8 mouse cellular contexts compared by ENCODE assay signal in genomic region chr5:3893459-3894293, GRCm38 (mm10). TPM values are rescaled to one million over a fixed set of nuclear protein-coding genes. Genes with fewer than 3 reads are reported as not detected.
A peak's percentile ranks its signal among the peaks of the same experiment; 100 is the strongest.
DNase-seq lines count a peak whose midpoint lies in the region; ATAC-seq and TF ChIP-seq lines count a peak whose summit lies in the region.
"Not testable (repeated sequence)": the region's sequence is repeated elsewhere in the genome, so short reads cannot be mapped to it uniquely, and the experiment has no call there.

Mterf1a (minus strand) TSS chr5:3893933.

- not testable (repeated sequence) for H3K9me3 ChIP-seq in embryonic facial prominence, embryonic 15.5 days (replicated peaks); limb, embryonic 11.5 days (ENCODE audit: control insufficient read depth, low read length)
- H3K9me3 ChIP-seq in midbrain, embryonic 10.5 days (replicated peaks): peaks cover 11% of the 10 kb centered on the region

- ATAC-seq in embryonic facial prominence, embryonic 15.5 days (ENCODE audit: insufficient number of reproducible peaks, low FRiP score, low TSS enrichment, low read depth): peak; percentile 96
- peak; percentile 95 for ATAC-seq in limb, embryonic 11.5 days (ENCODE audit: insufficient number of reproducible peaks, low FRiP score, low TSS enrichment, low read depth)

- not testable (repeated sequence) for TF ChIP-seq CTCF in bone marrow, adult 2 months (IDR thresholded peaks at IDR 0.05; ENCODE audit: control insufficient read depth, insufficient read depth, low read length); small intestine, adult 2 months (IDR thresholded peaks at IDR 0.05; ENCODE audit: extremely low read depth, insufficient read length, insufficient replicate concordance, low read depth, low read length)

- DNase-seq in A20 (ENCODE audit: low read depth, low spot score): peak; percentile 53
- DNase-seq in heart, adult 9 months (ENCODE audit: low spot score in 2 of 2): peak; percentile 8 to 39
- DNase-seq in kidney, adult 18-20 months: peak; percentile 52
- DNase-seq in limb, embryonic 11.5 days (ENCODE audit: low spot score); midbrain, embryonic 10.5 days (ENCODE audit: low spot score): not testable (repeated sequence)

- peak within 1 kb of the TSS; percentile 22; the same call in 1 of the 2 replicates for H3K9ac ChIP-seq in embryonic facial prominence, embryonic 15.5 days
- peak within 1 kb of the TSS; percentile 13; the same call in 1 of the 2 replicates for H3K9ac ChIP-seq in limb, embryonic 11.5 days (ENCODE audit: low read length)

- WGBS in bone marrow, adult 2 months: 6% methylated on average over 11 of the region's 47 CpGs
- WGBS in embryonic facial prominence, embryonic 15.5 days: 1% methylated on average over 10 of the region's 47 CpGs
- WGBS in limb, embryonic 11.5 days: 3% methylated on average over 6 of the region's 47 CpGs
- 1% methylated on average over 9 of the region's 47 CpGs for WGBS in midbrain, embryonic 10.5 days
- 1% methylated on average over 9 of the region's 47 CpGs for WGBS in small intestine, adult 2 months

- H3K27me3 ChIP-seq in embryonic facial prominence, embryonic 15.5 days; limb, embryonic 11.5 days (ENCODE audit: control insufficient read depth, insufficient read depth, low read length); midbrain, embryonic 10.5 days (ENCODE audit: low read depth, poor library complexity, severe bottlenecking); small intestine, adult 2 months (ENCODE audit: control insufficient read depth, insufficient read depth, low read length): not testable (repeated sequence)

- peak within 1 kb of the TSS; percentile 51 for H3K4me2 ChIP-seq in embryonic facial prominence, embryonic 15.5 days (replicated peaks)
- peak within 1 kb of the TSS; percentile 42 for H3K4me2 ChIP-seq in limb, embryonic 11.5 days (ENCODE audit: low read depth, severe bottlenecking)

- H3K4me3 ChIP-seq in bone marrow, adult 2 months (replicated peaks; ENCODE audit: control insufficient read depth, low read depth, low read length): peak within 1 kb of the TSS; percentile 24
- peak within 1 kb of the TSS; percentile 42 for H3K4me3 ChIP-seq in embryonic facial prominence, embryonic 15.5 days (replicated peaks)
- H3K4me3 ChIP-seq in limb, embryonic 11.5 days (ENCODE audit: low read depth, low read length): peak within 1 kb of the TSS; percentile 31
- H3K4me3 ChIP-seq in midbrain, embryonic 10.5 days: peak within 1 kb of the TSS; percentile 59
- peak within 1 kb of the TSS; percentile 36; the same call in 1 of the 2 replicates for H3K4me3 ChIP-seq in small intestine, adult 2 months (ENCODE audit: low read depth, low read length)

- not testable (repeated sequence) for TF ChIP-seq POLR2A in bone marrow, adult 2 months (IDR thresholded peaks at IDR 0.05; ENCODE audit: borderline replicate concordance, control insufficient read depth, low read depth, low read length); small intestine, adult 2 months (IDR thresholded peaks at IDR 0.05; ENCODE audit: low read depth, low read length)

- not testable (repeated sequence) for H3K4me1 ChIP-seq in bone marrow, adult 2 months (ENCODE audit: control insufficient read depth, insufficient read depth, low read length); embryonic facial prominence, embryonic 15.5 days; limb, embryonic 11.5 days (ENCODE audit: control insufficient read depth, insufficient read depth, low read length); midbrain, embryonic 10.5 days; small intestine, adult 2 months (ENCODE audit: control insufficient read depth, insufficient read depth, insufficient read length, low read length)

- not testable (repeated sequence) for H3K27ac ChIP-seq in bone marrow, adult 2 months (ENCODE audit: control insufficient read depth, insufficient read depth, low read depth, low read length, poor library complexity); embryonic facial prominence, embryonic 15.5 days (replicated peaks); limb, embryonic 11.5 days (replicated peaks; ENCODE audit: low read depth, low read length); midbrain, embryonic 10.5 days (replicated peaks); small intestine, adult 2 months (ENCODE audit: insufficient read depth, low read depth, low read length)

- H3K36me3 ChIP-seq in embryonic facial prominence, embryonic 15.5 days; limb, embryonic 11.5 days (ENCODE audit: control insufficient read depth, insufficient read depth, low read length); midbrain, embryonic 10.5 days; small intestine, adult 2 months (ENCODE audit: control insufficient read depth, insufficient read depth, low read length): not testable (repeated sequence)

RNA-seq across cellular contexts. Expression of gene Mterf1a, which starts in this region (rescaled TPM):
- polyA plus RNA-seq in bone marrow, adult 2 months (2011; ENCODE audit: insufficient read depth, insufficient read length, low replicate concordance, missing spikeins): 17.8 and 27.0 TPM in 2 replicates
- polyA plus RNA-seq in embryonic facial prominence, embryonic 15.5 days (2015; fragmentation: Nextera tagmentation; extraction: Ambion mirVana): 7.8 and 8.1 TPM in 2 replicates
- 7.2 and 8.8 TPM in 2 replicates for polyA plus RNA-seq in limb, embryonic 11.5 days (2014; fragmentation: Nextera tagmentation; extraction: Ambion mirVana)
- 9.1 and 10.1 TPM in 2 replicates for polyA plus RNA-seq in midbrain, embryonic 10.5 days (2016; fragmentation: Nextera tagmentation; extraction: Ambion mirVana)
- polyA plus RNA-seq in small intestine, adult 2 months (2012; rRNA removed): 0.15 and 0.34 TPM in 2 replicates
